Mouse (Mus musculus): ENCODE measurements around the gene Nod1. TPM values are rescaled to one million over a fixed set of nuclear protein-coding genes. Genes with fewer than 3 reads are reported as not detected.
A peak's percentile ranks its signal among the peaks of the same experiment; 100 is the strongest.

The Nod1 gene
- polyA plus RNA-seq, 1 experiment from 2014 or later: 2.7 TPM

- 76% methylated on average over 4 of the region's 4 CpGs for WGBS
- no peak overlapping the region for H3K4me3 ChIP-seq
- no peaks in the 10 kb centered on the region for H3K27me3 ChIP-seq (ENCODE audit: insufficient read depth, poor library complexity, severe bottlenecking)
- no peaks in the 10 kb centered on the region for H3K9me3 ChIP-seq
- H3K27ac ChIP-seq: no peak overlapping the region
- no peaks in the 10 kb centered on the region for H3K4me1 ChIP-seq (replicated peaks)
- DNase-seq (ENCODE audit: low spot score): no peak
- no peaks in the 10 kb centered on the region for H3K36me3 ChIP-seq
Observed at GRCm38 (mm10) chr6:55002438-55002837, 30.0 kb upstream of the Nod1 start.

- Histone ChIP-seq H3K27me3 (ENCODE audit: insufficient read depth, poor library complexity, severe bottlenecking) (no peaks in the 10 kb centered on the region), H3K9me3 (no peaks in the 10 kb centered on the region), H3K36me3 (no peaks in the 10 kb centered on the region), H3K4me1 (replicated peaks) (no peaks in the 10 kb centered on the region), H3K27ac (no peak overlapping the region), H3K4me3 (no peak overlapping the region)
- no peak for DNase-seq (ENCODE audit: low spot score)
- whole genome bisulfite sequencing: 84% methylated on average over 4 of the region's 4 CpGs
Observed at GRCm38 (mm10) chr6:55001320-55001719, 28.9 kb upstream of the Nod1 start.

- H3K27ac ChIP-seq: no peak overlapping the region
- H3K4me3 ChIP-seq: no peak overlapping the region
- no peak for DNase-seq (ENCODE audit: low spot score)
- H3K4me1 ChIP-seq (replicated peaks): peaks cover 5% of the 10 kb centered on the region
- WGBS: 83% methylated on average over 6 of the region's 6 CpGs
- no peaks in the 10 kb centered on the region for H3K9me3 ChIP-seq
- H3K27me3 ChIP-seq (ENCODE audit: insufficient read depth, poor library complexity, severe bottlenecking): no peaks in the 10 kb centered on the region
- no peaks in the 10 kb centered on the region for H3K36me3 ChIP-seq
Observed at GRCm38 (mm10) chr6:54997726-54998125, 25.3 kb upstream of the Nod1 start.

GRCm38 (mm10) chr6:54996361-54996760 is 23.9 kb upstream of the Nod1 start:
- peaks cover 7% of the 10 kb centered on the region for H3K27me3 ChIP-seq (ENCODE audit: insufficient read depth, poor library complexity, severe bottlenecking)
- H3K36me3 ChIP-seq: no peaks in the 10 kb centered on the region
- H3K4me1 ChIP-seq (replicated peaks): peaks cover 18% of the 10 kb centered on the region
- H3K4me3 ChIP-seq: no peak overlapping the region
- WGBS: 91% methylated on average over 3 of the region's 3 CpGs
- DNase-seq (ENCODE audit: low spot score): no peak
- H3K27ac ChIP-seq: no peak overlapping the region
- H3K9me3 ChIP-seq: no peaks in the 10 kb centered on the region

GRCm38 (mm10) chr6:54992734-54993260 is 20.4 kb upstream of the Nod1 start, which contains the start of gene Ggct:
TSS of gene Ggct (minus strand) at chr6:54992950.
- H3K4me3 ChIP-seq: peak within 1 kb of the TSS; percentile 66
- H3K27ac ChIP-seq: peak within 1 kb of the TSS; percentile 82
- H3K27me3 ChIP-seq (ENCODE audit: insufficient read depth, poor library complexity, severe bottlenecking): peaks cover 8% of the 10 kb centered on the region
- H3K9me3 ChIP-seq: no peaks in the 10 kb centered on the region
- no peaks in the 10 kb centered on the region for H3K36me3 ChIP-seq
- WGBS: under 1% methylated on average over 41 of the region's 41 CpGs
- DNase-seq (ENCODE audit: low spot score): peak; percentile 98
- H3K4me1 ChIP-seq (replicated peaks): peaks cover 18% of the 10 kb centered on the region

- DNase-seq (ENCODE audit: low spot score): no peak
- peaks cover 18% of the 10 kb centered on the region for H3K4me1 ChIP-seq (replicated peaks)
- peak overlapping the region; percentile 82 for H3K27ac ChIP-seq
- H3K9me3 ChIP-seq: no peaks in the 10 kb centered on the region
- H3K27me3 ChIP-seq (ENCODE audit: insufficient read depth, poor library complexity, severe bottlenecking): peaks cover 8% of the 10 kb centered on the region
- H3K4me3 ChIP-seq: peak overlapping the region; percentile 66
- H3K36me3 ChIP-seq: no peaks in the 10 kb centered on the region
- WGBS: 6% methylated on average over 7 of the region's 7 CpGs
Observed at GRCm38 (mm10) chr6:54992141-54992540, 19.7 kb upstream of the Nod1 start.

- Histone ChIP-seq H3K4me3 (no peak overlapping the region), H3K27ac (no peak overlapping the region), H3K4me1 (replicated peaks) (peaks cover 18% of the 10 kb centered on the region), H3K9me3 (no peaks in the 10 kb centered on the region), H3K27me3 (ENCODE audit: insufficient read depth, poor library complexity, severe bottlenecking) (peaks cover 8% of the 10 kb centered on the region), H3K36me3 (no peaks in the 10 kb centered on the region)
- DNase-seq (ENCODE audit: low spot score): no peak
- WGBS: 87% methylated on average over 2 of the region's 2 CpGs
Observed at GRCm38 (mm10) chr6:54991189-54991588, 18.8 kb upstream of the Nod1 start.

GRCm38 (mm10) chr6:54988141-54988540 is 15.7 kb upstream of the Nod1 start:
- H3K27me3 ChIP-seq (ENCODE audit: insufficient read depth, poor library complexity, severe bottlenecking): peaks cover 8% of the 10 kb centered on the region
- H3K36me3 ChIP-seq: 0 out of 2 replicates have a peak, but pooled peaks cover 4% of the 10 kb centered on the region
- H3K4me1 ChIP-seq (replicated peaks): peaks cover 16% of the 10 kb centered on the region
- H3K27ac ChIP-seq: no peak overlapping the region
- WGBS: 92% methylated on average over 6 of the region's 6 CpGs
- no peaks in the 10 kb centered on the region for H3K9me3 ChIP-seq
- no peak for DNase-seq (ENCODE audit: low spot score)
- H3K4me3 ChIP-seq: no peak overlapping the region

GRCm38 (mm10) chr6:54984096-54984495 is 11.7 kb upstream of the Nod1 start:
- H3K36me3 ChIP-seq: 0 out of 2 replicates have a peak, but pooled peaks cover 4% of the 10 kb centered on the region
- no peak overlapping the region for H3K27ac ChIP-seq
- no peak overlapping the region for H3K4me3 ChIP-seq
- no peaks in the 10 kb centered on the region for H3K4me1 ChIP-seq (replicated peaks)
- 92% methylated on average over 8 of the region's 8 CpGs for WGBS
- DNase-seq (ENCODE audit: low spot score): no peak
- no peaks in the 10 kb centered on the region for H3K9me3 ChIP-seq
- no peaks in the 10 kb centered on the region for H3K27me3 ChIP-seq (ENCODE audit: insufficient read depth, poor library complexity, severe bottlenecking)

GRCm38 (mm10) chr6:54983526-54984050 is 11.2 kb upstream of the Nod1 start:
- H3K4me1 ChIP-seq (replicated peaks): no peaks in the 10 kb centered on the region
- H3K27me3 ChIP-seq (ENCODE audit: insufficient read depth, poor library complexity, severe bottlenecking): no peaks in the 10 kb centered on the region
- WGBS: 90% methylated on average over 4 of the region's 4 CpGs
- 0 out of 2 replicates have a peak, but pooled peaks cover 4% of the 10 kb centered on the region for H3K36me3 ChIP-seq
- H3K4me3 ChIP-seq: no peak overlapping the region
- DNase-seq (ENCODE audit: low spot score): no peak
- H3K27ac ChIP-seq: no peak overlapping the region
- H3K9me3 ChIP-seq: no peaks in the 10 kb centered on the region

GRCm38 (mm10) chr6:54979426-54979825 is 7.0 kb upstream of the Nod1 start:
- Histone ChIP-seq H3K4me3 (no peak overlapping the region), H3K9me3 (no peaks in the 10 kb centered on the region), H3K4me1 (replicated peaks) (no peaks in the 10 kb centered on the region), H3K27ac (no peak overlapping the region), H3K36me3 (no peaks in the 10 kb centered on the region), H3K27me3 (ENCODE audit: insufficient read depth, poor library complexity, severe bottlenecking) (peaks cover 5% of the 10 kb centered on the region)
- WGBS: 95% methylated on average over 6 of the region's 6 CpGs
- DNase-seq (ENCODE audit: low spot score): no peak

GRCm38 (mm10) chr6:54975616-54976015 is 3.2 kb upstream of the Nod1 start:
- H3K4me1 ChIP-seq (replicated peaks): peaks cover 12% of the 10 kb centered on the region
- no peak overlapping the region for H3K4me3 ChIP-seq
- no peaks in the 10 kb centered on the region for H3K36me3 ChIP-seq
- H3K27ac ChIP-seq: no peak overlapping the region
- WGBS: 60% methylated on average over 1 of the region's 1 CpGs
- peaks cover 36% of the 10 kb centered on the region for H3K27me3 ChIP-seq (ENCODE audit: insufficient read depth, poor library complexity, severe bottlenecking)
- no peak for DNase-seq (ENCODE audit: low spot score)
- H3K9me3 ChIP-seq: no peaks in the 10 kb centered on the region

- peaks cover 12% of the 10 kb centered on the region for H3K4me1 ChIP-seq (replicated peaks)
- H3K9me3 ChIP-seq: no peaks in the 10 kb centered on the region
- H3K27me3 ChIP-seq (ENCODE audit: insufficient read depth, poor library complexity, severe bottlenecking): peaks cover 44% of the 10 kb centered on the region
- H3K4me3 ChIP-seq: no peak overlapping the region
- no peak overlapping the region for H3K27ac ChIP-seq
- DNase-seq (ENCODE audit: low spot score): no peak
- H3K36me3 ChIP-seq: no peaks in the 10 kb centered on the region
- WGBS: 65% methylated on average over 5 of the region's 5 CpGs
Observed at GRCm38 (mm10) chr6:54974501-54974900, 2.1 kb upstream of the Nod1 start.

- 13% methylated on average over 5 of the region's 5 CpGs for WGBS
- Histone ChIP-seq H3K36me3 (no peaks in the 10 kb centered on the region), H3K4me3 (peak overlapping the region; percentile 60), H3K9me3 (no peaks in the 10 kb centered on the region), H3K27me3 (ENCODE audit: insufficient read depth, poor library complexity, severe bottlenecking) (peaks cover 55% of the 10 kb centered on the region), H3K4me1 (replicated peaks) (peaks cover 12% of the 10 kb centered on the region), H3K27ac (no peak overlapping the region)
- DNase-seq (ENCODE audit: low spot score): no peak
Observed at GRCm38 (mm10) chr6:54972929-54973211, 458 bp upstream of the Nod1 start.

Measured in hindbrain, embryonic 10.5 days (tissue).